Mouse (Mus musculus): ENCODE data around the gene Sgo2a. TPM values are rescaled to one million over a fixed set of nuclear protein-coding genes. Genes with fewer than 3 reads are reported as not detected.
"Not testable (repeated sequence)": the region's sequence is repeated elsewhere in the genome, so short reads cannot be mapped to it uniquely, and the experiment has no call there.

Gene Sgo2a
- 3.9 and 4.3 TPM in 2 replicates for total RNA-seq (2021)
- long read RNA-seq, experiment 1, full-length matches to known transcripts: 2 of 2 reads
- long read RNA-seq, experiment 1, partial matches to known transcripts: 0 of 2 reads
- long read RNA-seq, experiment 1, other reads (novel, unspliced or antisense): 0 of 2 reads
- long read RNA-seq, experiment 2, full-length matches to known transcripts: 2 of 2 reads
- long read RNA-seq, experiment 2, partial matches to known transcripts: 0 of 2 reads
- long read RNA-seq, experiment 2, other reads (novel, unspliced or antisense): 0 of 2 reads

DNA sequence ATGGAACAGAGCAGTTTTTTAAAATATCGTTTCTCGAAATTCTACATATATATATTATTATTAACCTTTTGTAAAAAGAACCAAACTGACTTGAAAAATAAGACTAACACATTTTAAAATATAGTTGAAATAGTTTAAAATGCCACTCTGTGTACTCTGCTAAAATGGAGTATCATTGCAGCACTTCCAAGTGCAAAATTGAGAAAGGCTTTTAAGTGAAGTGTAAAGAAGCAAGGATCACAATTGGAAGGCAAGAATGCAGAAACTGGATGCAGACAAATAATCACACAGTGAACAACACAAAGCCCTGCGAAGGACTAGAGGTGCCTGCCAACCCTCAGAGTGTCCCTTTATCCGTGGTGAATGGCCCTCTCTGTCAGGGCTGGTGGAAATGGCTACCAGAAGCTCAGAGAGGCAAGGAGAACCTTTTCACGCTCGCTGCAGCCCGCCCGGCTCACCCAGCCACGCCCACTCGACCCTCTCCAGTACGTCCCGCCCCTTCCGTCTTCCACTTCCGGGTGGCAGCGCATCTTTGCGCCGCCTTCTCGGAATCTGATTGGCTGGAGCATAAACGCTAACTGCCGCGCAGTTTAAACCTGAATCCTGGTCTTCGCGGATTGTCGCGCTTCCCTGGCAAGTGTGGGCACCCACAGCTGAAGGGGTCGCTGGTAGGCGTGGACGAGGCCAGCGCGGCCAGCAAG, at the start of gene Sgo2a:
Gene Sgo2a, plus strand, starts transcription at position 540 of the 701 bp plus-strand sequence.
- DNase-seq: peak; percentile 97

DNA sequence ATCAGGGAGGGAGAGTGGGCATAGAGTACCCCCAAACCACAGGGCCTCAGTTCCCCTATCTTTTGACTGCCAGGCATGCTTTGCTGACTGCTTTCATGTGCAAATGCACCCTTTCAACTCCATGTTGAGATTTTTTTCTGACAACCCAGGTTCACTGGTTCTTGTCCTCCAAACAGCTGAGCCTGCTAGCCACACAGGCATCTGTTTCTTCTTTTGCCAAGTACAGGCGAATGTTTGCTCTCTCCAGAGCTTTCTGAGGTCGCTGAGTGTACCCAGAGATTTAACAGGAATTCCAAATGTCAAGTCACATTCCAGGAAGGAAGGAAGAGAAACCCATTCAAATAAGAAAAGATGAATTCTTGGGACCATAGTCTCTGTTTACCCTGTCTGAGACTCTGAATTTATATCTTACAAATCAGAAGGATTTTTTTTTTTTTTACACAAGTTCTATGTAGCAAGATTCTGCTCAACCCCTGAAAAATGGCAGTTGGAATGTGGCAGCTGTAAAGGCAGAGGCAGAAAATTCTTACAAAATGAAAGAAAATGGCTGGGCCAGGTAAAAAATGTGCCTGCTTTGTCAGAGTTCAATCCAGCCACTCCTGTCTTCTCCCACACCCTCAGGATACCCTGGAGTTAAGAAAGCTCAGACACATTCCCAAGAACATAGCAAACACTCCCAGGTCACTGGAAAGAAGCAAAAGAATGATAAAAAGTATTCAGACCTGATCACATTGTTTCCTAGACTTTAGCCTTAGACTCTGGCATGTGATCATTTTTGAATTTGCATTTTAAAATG, 48.0 kb upstream of the Sgo2a start:
- no peak for DNase-seq

DNA sequence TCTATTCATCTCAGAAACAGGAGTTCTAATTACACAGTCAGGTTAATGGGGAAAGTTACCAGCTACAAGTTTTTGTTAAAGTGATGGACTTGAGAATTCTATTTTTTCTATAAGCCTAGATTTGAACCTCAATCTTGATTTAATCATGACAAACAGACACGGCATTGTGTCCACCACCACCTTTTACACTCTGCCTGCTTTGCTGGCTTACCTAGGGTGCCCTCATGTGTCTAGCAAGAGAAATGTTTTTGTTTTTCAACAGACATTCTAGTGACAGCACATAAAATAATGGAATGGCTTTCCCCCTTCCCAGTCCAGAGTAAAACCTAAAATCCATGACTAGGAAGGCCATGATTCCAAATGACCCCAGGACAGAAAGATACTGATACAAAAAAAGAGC, 46.6 kb upstream of the Sgo2a start:
- DNase-seq: peak; percentile 37

DNA sequence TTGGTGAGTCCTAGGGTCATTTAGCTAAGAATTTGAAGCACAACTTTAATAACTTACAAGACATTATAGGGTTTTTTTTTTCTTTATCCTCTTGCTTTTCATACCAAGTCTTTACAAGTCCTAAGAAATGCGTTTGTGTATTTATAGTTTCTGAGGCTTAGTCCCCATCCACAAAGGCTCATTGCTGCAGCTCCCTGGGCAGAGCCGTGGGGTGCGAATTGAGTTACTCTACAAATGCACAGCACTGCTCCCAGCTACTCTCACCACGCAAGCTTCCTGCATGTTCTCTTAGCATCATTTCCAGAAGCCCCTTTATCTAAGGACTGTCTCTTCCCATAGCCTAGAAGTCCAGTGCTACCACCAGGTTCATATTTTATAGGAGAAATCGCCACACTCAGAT, 46.1 kb upstream of the Sgo2a start:
- DNase-seq: no peak

DNA sequence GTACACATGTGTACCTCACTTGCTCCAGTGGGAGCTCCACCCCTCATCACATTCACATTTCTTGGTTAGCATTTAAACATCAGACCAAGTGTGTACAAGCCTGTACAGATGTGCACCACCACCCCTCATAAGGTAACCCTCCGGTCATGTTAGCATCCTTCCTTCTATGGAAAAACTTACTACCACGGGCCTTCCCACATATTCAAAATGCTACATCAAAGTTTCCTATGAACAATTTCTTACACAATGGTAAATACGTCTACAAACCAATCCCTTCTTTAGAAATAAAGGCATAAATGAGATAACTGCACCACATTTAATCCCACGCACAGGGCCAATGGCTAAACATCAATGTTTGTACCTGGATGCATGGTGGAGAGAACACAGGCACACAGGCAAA, 43.3 kb upstream of the Sgo2a start:
- no peak for DNase-seq

DNA sequence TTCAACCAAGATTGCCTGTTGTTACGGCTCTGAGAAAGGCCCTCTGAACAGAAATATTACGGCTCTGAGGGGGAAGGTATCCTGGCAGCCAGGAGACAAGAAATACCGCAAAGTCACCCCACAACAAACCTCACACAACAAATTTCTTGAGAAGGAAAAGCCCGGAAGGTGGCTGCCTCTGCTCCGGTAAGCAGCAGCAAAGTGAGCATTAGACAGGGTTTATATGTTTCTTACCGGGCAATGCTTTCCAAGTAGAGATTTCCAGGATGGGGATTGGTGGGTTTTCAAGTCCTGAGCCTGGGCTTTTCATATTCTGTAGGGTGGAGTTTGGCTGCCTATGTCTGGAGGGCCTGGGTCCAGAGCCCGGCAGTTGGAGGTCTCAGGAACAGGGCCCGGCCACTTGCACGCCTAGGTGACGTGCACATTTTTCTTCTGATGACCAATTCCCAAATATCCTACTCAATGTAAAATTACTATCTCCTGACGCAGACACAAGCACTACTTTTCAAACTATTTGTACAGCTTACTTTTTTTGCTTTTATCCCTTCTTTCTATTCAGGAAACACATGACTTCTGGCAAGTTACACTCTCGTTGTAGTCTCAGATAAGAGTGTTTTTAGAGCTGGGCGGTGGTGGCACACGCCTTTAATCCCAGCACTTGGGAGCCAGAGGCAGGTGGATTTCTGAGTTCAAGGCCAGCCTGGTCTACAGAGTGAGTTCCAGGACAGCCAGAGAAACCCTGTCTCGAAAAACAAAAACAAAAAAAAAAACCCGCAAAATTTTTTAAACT, 42.0 kb upstream of the Sgo2a start:
- DNase-seq: no peak

DNA sequence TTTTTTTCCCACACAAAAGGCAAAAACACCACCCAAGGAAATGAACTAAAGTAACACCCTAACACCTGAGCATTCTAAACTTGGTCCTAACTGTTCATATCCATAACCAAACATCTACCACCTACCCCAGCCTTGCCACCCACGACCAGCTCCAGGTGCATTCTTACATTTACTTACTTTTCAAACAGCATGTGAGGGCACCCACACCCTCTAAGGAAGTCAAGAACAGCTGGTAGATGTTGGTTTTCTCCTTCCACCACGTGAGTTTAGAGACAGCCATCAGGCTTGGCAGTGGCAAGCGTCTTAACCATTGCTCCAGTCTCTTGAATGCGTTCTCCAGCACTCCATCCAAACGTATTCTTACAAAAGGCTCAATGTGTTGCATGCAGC, 41.4 kb upstream of the Sgo2a start:
- no peak for DNase-seq

DNA sequence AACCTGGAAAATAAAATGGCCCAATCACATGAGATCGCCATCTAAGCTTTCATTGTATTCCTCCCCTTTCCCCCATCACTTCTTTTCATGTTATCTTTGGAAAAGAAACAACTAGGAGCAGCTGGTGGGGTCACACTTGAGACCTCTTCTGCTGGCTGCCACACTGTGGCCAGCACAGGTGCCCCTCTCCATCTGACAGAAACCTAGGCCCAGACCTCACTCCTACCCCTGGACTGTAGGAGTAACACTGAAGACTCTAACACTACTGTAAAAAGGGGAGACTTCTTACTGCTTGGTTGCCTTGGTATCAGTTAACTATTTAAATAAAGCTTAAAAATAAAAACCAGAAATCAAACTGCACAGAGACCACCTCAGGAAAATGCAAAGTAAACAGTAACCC, 40.0 kb upstream of the Sgo2a start:
- DNase-seq: no peak

DNA sequence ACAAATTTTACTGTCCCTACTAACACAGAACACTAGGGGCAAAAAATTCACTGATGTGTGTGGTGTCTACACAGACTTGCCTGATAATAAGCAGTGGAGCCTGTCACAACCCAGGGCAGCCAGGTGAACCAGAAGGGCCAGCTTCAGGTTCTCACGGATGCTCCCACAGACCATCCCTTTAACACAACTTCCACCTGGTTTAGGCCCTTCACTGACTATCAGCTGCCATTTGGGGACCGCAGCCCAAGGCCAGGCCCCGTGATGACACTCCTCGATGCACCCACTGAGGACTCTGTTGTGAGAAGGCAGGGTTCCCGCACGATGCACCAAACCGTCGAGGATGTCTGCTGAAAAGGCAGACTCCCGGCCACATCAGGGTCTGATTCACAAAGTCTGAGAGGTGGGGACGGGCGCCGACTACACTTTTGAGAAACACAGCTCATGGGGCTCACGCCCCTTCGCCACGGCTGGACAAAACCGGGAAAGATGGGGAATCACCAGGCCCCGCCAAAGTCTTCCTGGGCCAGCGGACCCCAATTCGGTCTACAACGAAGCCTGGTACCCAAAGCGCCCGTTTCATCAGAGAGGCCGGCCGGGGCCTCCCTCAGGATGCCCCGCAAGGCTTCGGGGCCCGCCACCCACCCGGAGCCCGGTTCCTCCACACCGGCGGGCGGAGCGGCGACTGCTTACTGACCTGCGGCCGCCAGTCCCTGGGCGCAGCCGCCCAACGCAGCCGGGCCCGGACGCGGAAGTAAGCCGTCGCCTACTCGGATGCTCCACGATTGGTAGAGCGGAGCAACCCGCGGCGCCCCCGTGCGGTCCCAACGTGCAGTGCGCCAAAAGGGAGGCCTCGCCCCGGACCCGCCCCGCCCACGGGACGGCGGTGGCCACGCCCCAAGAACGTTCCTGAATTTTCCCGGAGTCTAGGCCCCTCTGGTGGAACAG, 26.2 kb upstream of the Sgo2a start:
- DNase-seq: peak; percentile 98

DNA sequence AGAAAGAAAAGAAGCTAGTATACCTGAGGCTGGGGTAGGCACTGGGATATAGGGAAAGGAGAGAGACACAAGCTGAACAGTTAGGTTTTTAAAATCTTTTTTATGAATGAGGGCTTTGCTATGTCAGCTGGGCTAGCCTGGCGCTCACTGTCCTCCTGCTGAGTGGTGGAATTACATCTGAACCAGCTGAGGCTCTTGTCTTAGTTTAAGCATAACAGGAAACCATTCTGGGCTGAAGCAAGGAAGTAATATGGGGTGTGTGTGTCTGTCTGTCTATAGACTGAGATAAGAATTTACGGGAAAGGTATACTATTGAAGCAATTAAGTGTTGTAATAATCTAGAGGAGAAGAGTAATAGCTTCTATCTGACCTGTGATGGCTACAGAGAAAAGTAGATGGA, 24.2 kb upstream of the Sgo2a start:
- no peak for DNase-seq

DNA sequence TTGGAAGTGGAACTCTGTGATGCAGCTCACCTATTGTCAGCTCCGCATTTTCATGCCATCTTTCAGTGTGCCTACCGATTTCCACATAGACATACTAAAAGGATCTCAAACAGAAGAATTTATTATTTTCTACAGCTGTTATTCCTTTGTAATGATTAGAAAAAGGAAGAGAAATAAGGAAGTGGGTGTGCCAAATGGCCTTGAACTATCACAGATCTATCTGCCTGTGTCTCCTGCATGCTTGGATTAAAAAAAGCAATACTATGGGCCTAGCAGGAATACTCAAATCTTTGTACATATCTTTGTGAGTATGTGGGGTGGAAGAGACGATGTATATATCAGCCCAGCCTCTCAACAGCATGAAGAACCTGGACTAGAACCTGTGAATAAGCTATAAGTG, 18.9 kb upstream of the Sgo2a start:
- DNase-seq: no peak

DNA sequence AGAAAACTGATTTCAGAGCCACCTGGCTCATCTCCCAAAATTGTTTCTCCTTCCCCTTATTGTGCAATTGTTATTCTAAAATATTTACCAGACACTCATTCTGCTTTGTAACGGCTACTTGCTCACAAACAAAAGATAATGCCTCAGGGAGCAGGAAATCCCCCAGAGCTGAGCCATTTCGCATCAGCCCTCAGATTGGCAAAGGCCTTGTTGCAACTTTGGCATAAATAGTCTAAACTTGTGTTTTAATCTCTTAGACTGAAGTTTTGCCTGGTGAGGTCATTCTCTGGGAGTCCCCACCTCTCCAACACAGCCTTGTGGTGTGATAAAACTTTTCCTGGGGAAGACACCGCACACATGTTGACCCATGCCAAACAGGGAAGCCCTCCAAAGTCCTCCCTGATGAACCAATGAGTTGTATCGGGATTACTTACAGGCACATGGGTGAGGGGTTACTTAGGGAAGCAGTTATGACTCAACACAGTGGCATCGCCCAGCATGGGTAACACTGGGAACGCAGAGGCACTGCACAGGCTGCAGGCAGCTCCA, 6.6 kb upstream of the Sgo2a start:
- DNase-seq: peak; percentile 12

DNA sequence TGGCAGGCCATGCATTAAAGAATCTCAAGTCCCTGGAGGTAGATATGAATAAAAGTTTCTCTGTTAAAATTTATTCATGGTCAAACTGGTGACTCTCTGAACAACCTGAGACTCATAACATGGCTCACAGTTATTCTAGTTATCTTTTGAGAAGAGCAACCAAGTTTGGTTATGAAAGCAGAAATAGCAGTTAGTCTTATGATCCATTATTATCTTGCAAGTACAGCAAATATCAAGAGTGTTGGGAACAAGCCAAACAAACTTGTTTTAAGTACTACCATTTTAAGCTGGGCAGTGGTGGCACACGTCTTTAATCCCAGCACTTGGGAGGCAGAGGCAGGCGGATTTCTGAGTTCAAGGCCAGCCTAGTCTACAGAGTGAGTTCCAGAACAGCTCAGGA, 4.5 kb upstream of the Sgo2a start:
- DNase-seq: no peak

DNA sequence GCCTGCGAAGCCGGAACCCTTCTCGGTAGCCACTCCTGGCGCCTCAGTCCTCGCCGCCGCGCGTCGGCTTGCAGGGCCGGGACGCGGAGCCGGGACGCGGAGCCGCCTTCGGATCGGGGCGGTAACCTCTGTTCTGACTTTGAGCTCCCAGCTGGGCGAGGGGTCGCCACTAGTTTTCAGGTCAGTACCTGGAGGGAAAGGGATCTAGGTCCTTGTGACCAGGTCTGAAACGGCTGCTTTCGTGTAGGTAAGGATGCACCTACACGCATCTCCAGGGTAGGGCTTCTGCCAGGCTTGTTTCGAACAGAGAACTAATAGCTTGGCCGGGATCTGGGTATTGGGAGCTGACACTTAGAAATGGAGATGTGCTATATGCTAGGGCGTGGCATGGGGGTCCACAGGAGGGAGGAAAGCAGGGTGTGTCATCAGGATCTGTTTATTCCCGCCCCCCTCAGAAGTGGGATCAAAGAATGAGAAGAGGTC, 403 bp downstream of the Sgo2a start:
- no peak for DNase-seq

DNA sequence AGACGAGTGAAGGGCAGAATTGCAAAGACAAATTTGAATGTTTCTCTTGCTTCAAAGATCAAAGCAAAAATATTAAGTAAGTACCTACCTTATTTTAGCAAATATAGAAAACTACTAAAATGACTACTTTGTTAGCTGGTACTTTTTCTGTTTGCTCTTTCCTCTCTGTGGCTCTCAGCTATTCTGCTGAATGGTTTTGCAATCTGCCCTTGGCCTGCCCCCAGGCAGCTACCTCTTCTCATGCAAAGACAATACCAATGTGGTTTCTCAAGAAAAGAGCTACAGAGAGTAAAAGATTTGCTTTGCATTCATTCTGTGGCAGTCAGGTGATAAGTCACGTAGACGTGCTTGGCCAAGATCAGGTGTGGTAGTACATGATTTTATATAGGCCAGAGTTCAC, 2.4 kb downstream of the Sgo2a start:
- DNase-seq: peak; percentile 9

DNA sequence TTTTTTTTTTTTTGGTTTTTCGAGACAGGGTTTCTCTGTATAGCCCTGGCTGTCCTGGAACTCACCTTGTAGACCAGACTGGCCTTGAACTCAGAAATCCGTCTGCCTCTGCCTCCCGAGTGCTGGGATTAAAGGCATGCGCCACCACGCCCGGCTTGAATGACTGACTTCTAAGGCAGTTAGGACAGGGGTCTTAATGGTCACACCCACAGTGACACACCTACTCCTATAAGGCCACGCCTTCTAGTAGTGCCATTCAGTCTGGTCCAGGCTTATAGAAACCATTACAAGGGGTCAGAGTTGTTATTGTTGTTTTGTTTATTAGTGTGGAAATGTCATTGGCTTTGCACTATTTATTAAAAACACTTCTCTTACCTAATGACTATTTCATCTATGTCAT, 10.6 kb downstream of the Sgo2a start:
- DNase-seq: not testable (repeated sequence)

DNA sequence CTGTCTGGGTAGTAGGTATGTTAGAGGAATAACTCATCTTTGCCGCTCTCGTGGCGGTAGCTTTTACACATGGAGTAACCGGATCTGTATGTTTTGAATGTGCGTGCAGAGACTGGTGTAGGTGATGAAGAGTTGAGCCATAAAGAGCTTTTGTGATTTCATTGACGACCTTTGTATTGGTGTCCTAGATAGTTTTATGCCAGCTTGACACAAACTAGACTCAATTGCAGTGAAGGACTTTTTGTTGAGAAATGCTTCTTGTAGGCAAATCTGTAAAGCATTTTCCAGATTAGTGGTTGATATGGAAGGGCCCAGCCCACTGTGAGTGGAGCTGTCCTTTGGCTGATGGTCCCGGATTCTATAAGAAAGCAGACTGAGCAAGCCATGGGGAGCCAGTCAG, 23.1 kb downstream of the Sgo2a start, which contains the start of gene Kctd18:
Gene Kctd18, minus strand, starts transcription at position 101 of the 400 bp plus-strand sequence.
- DNase-seq: no peak

DNA sequence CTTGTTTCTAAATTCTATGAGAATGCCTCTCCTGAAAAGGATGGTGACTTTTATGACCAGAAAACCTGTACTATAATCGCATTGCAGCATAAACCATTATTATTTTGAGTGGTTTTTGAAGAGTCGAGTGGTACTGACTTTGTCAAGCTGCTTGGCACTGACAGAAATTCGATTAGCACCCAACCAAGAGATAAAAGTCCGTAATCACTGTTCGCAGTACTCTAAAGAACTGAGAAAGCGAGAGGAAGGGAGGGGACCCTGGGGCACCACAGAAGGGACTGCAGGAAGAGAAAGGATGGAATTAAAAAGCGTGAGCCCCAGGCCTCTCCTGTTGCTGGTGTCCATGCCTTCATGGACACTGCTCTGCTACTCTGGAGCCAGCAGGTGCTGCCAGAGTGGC, 31.9 kb downstream of the Sgo2a start:
- DNase-seq: no peak

DNA sequence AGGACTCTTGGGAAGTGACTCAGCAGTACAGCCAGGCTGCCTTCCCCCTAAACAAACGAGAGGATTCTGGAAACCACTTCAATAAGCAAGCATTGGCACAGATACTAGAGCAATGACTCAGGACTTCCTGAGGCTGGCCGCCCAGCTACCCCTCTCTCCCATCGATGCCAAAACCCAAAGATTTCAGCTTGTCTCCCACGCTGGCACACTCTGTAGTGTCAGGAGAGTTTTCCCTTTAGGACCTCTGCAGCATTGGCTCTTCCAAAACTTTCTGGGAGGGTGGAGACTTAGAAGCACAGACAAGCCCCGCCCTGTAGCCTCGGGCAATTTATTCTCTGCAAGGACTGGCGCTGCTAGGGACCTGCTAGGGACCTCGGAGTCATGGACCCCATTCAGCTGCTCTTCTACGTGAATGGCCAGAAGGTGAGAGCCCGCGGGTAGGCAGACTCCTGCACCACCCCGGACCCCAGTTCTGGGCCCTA, 33.9 kb downstream of the Sgo2a start, which contains the start of gene Aox1:
Gene Aox1, plus strand, starts transcription at position 296 of the 482 bp plus-strand sequence.
- DNase-seq: peak; percentile 83

DNA sequence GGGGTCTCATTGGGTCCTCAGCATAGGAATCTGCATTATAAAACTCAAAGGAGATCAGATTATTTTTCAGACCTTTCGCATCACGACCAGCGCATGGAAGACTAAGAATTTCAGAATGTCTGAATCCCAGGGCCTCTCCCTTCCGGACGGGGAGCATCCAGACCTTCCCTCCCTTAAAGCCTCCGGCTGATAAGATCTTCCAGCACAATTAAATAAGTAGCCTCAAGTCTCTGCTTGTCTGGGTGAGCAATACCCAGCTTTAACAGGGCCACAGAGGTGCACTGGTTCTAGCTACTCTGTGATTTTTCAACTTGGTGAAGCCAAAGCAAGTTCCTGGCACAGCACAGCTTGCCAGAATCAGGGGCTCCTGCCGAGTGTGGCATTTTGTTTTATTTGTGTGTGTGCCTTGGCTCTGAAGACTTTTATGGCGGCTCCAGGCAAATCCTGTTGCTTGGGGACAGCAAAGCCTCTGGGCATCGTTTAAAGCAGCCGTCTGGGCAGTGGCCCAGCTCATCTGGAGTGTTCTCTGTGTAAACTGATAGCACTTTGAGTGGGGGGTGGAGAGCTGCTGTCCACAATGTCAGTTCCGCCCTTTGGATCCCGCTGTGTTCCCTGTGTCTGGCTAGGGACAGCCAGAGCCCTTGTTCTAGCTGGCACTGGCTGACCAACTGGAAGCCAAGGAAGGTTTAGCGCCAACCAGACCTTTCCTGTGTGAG, 34.5 kb downstream of the Sgo2a start:
- peak; percentile 81 for DNase-seq

All from adrenal gland, postnatal 14 days (tissue).